Mouse (Mus musculus): ENCODE results near the gene Gm3043. TPM values are rescaled to one million over a fixed set of nuclear protein-coding genes. Genes with fewer than 3 reads are reported as not detected.
"Not testable (repeated sequence)": the region's sequence is repeated elsewhere in the genome, so short reads cannot be mapped to it uniquely, and the experiment has no call there.

The Gm3043 gene
- total RNA-seq (2014; fragmentation: Nextera tagmentation) (not detected in 2 replicates), total RNA-seq (2017) (not detected in 2 replicates)

DNA sequence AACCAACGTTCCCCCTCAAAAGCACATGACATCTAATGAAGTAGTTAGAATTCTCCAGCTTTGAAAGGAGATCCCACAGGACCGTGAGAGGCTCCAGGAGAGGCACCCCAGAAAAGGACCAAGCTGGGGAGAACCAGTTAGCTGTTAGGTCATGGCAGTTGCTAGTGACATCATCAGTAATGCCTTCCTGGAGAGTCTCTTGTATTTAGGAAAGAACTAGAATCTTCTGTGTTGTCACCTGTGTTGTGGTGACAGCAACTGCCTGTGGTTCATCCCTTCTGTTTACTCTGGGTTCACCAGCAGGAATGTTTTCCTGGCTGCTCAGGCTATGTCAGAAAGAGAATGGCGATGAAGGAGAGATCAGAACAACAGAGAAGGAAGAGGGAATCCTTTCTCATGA, at the start of gene Gm3043:
Gene Gm3043 (plus strand): TSS at position 301 of the 400 bp plus-strand sequence.
- ATAC-seq (replicated peaks; ENCODE audit: poor library complexity, severe bottlenecking) = not testable (repeated sequence)

DNA sequence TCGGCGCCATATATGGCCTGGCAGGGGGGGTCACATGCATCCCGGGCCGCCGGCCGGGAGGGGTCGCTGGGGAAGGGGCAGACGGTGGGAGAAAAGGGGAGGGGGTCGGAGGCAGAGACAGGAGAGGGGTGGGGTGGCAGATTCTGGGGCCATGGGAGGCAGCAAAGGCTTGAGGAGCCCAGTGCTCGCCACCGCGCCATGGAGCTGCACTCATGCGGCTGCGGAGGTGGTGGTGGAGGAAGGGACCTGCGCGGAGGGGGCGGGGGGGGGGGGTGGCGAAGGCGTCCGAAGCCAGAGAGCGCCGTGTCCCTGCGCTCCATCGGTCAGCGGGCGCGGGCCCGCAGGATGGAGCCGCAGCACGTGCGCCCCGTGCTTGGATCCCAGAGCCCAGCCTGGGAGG, 36.9 kb upstream of the Gm3043 start, which contains the start of gene Gm3020:
Gene Gm3020 (plus strand): TSS at position 301 of the 400 bp plus-strand sequence.
- ATAC-seq (replicated peaks; ENCODE audit: poor library complexity, severe bottlenecking) = not testable (repeated sequence)

Other genes with a start within 250 kb of the Gm3043 start
- not detected in 2 replicates for gene Gm10408, start 239.4 kb upstream of the Gm3043 start, total RNA-seq (2014; fragmentation: Nextera tagmentation)
- not detected in 2 replicates for gene Gm10408, start 239.4 kb upstream of the Gm3043 start, total RNA-seq (2017)
- not detected in 2 replicates for gene Gm3012, start 54.3 kb upstream of the Gm3043 start, total RNA-seq (2014; fragmentation: Nextera tagmentation)
- gene Gm3012, start 54.3 kb upstream of the Gm3043 start, total RNA-seq (2017) = not detected in 2 replicates
- not detected in 2 replicates for gene Gm3020, start 36.8 kb upstream of the Gm3043 start, total RNA-seq (2014; fragmentation: Nextera tagmentation)
- 0.21 TPM in 1 of 2 replicates, not detected in the other for gene Gm3020, start 36.8 kb upstream of the Gm3043 start, total RNA-seq (2017)
- gene Gm3002, start 121.3 kb downstream of the Gm3043 start, total RNA-seq (2014; fragmentation: Nextera tagmentation) = not detected in 2 replicates
- not detected in 2 replicates for gene Gm3002, start 121.3 kb downstream of the Gm3043 start, total RNA-seq (2017)
- gene Gm3033, start 157.5 kb downstream of the Gm3043 start, total RNA-seq (2014; fragmentation: Nextera tagmentation) = not detected in 2 replicates
- gene Gm3033, start 157.5 kb downstream of the Gm3043 start, total RNA-seq (2017) = not detected in 2 replicates
- gene Gm2916, start 195.4 kb downstream of the Gm3043 start, total RNA-seq (2014; fragmentation: Nextera tagmentation) = not detected in 2 replicates
- not detected in 2 replicates for gene Gm2916, start 195.4 kb downstream of the Gm3043 start, total RNA-seq (2017)
- not detected in 2 replicates for gene Gm3029, start 243.0 kb downstream of the Gm3043 start, total RNA-seq (2014; fragmentation: Nextera tagmentation)
- not detected in 2 replicates for gene Gm3029, start 243.0 kb downstream of the Gm3043 start, total RNA-seq (2017)